Mouse (Mus musculus): ENCODE data around the gene Spaca7. TPM values are rescaled to one million over a fixed set of nuclear protein-coding genes. Genes with fewer than 3 reads are reported as not detected.
A peak's percentile ranks its signal among the peaks of the same experiment; 100 is the strongest.
"Not testable (repeated sequence)": the region's sequence is repeated elsewhere in the genome, so short reads cannot be mapped to it uniquely, and the experiment has no call there.

Gene Spaca7
- polyA plus RNA-seq, 1 experiment from 2014 or later = not detected

- ATAC-seq (peak; percentile 48), DNase-seq (ENCODE audit: low spot score) (peak; percentile 46)
- not testable (repeated sequence) for H3K9ac ChIP-seq (ENCODE audit: low read length); H3K4me1 ChIP-seq (ENCODE audit: control insufficient read depth, insufficient read depth, low read length); H3K27ac ChIP-seq (ENCODE audit: low read depth, low read length); H3K9me3 ChIP-seq (replicated peaks; ENCODE audit: control insufficient read depth, low read length); H3K4me3 ChIP-seq (ENCODE audit: low read depth, low read length); H3K36me3 ChIP-seq (ENCODE audit: control insufficient read depth, insufficient read depth, low read length); H3K4me2 ChIP-seq (ENCODE audit: low read length); H3K27me3 ChIP-seq (replicated peaks; ENCODE audit: control insufficient read depth, insufficient read depth, low read length)
- 53% methylated on average over 19 of the region's 19 CpGs for WGBS
These were observed 6.6 kb downstream of the Spaca7 start for GRCm38 (mm10) chr8:12579339-12579999.

GRCm38 (mm10) chr8:12583785-12584184 is 11.0 kb downstream of the Spaca7 start:
- H3K4me3 ChIP-seq (ENCODE audit: low read depth, low read length) = no peak overlapping the region
- no peak for DNase-seq (ENCODE audit: low spot score)
- no peak overlapping the region for H3K27ac ChIP-seq (ENCODE audit: low read depth, low read length)
- no peak overlapping the region for H3K4me2 ChIP-seq (ENCODE audit: low read length)
- H3K9ac ChIP-seq (ENCODE audit: low read length) = no peak overlapping the region
- H3K9me3 ChIP-seq (replicated peaks; ENCODE audit: control insufficient read depth, low read length) = no peaks in the 10 kb centered on the region
- H3K27me3 ChIP-seq (replicated peaks; ENCODE audit: control insufficient read depth, insufficient read depth, low read length) = no peaks in the 10 kb centered on the region
- no peak for ATAC-seq
- peaks cover 4% of the 10 kb centered on the region; the same call in 1 of the 2 replicates for H3K4me1 ChIP-seq (ENCODE audit: control insufficient read depth, insufficient read depth, low read length)
- WGBS = 92% methylated on average over 5 of the region's 5 CpGs
- no peaks in the 10 kb centered on the region for H3K36me3 ChIP-seq (ENCODE audit: control insufficient read depth, insufficient read depth, low read length)

- no peak overlapping the region for H3K9ac ChIP-seq (ENCODE audit: low read length)
- no peaks in the 10 kb centered on the region for H3K27me3 ChIP-seq (replicated peaks; ENCODE audit: control insufficient read depth, insufficient read depth, low read length)
- H3K27ac ChIP-seq (ENCODE audit: low read depth, low read length) = no peak overlapping the region
- 27% methylated on average over 6 of the region's 6 CpGs for WGBS
- no peak overlapping the region for H3K4me3 ChIP-seq (ENCODE audit: low read depth, low read length)
- H3K9me3 ChIP-seq (replicated peaks; ENCODE audit: control insufficient read depth, low read length) = no peaks in the 10 kb centered on the region
- no peaks in the 10 kb centered on the region for H3K36me3 ChIP-seq (ENCODE audit: control insufficient read depth, insufficient read depth, low read length)
- H3K4me1 ChIP-seq (ENCODE audit: control insufficient read depth, insufficient read depth, low read length) = no peaks in the 10 kb centered on the region
- H3K4me2 ChIP-seq (ENCODE audit: low read length) = no peak overlapping the region
- DNase-seq (ENCODE audit: low spot score) (peak; percentile 82), ATAC-seq (peak; percentile 78)
These were observed 34.4 kb downstream of the Spaca7 start for GRCm38 (mm10) chr8:12607223-12607622.

- no peaks in the 10 kb centered on the region for H3K27me3 ChIP-seq (replicated peaks; ENCODE audit: control insufficient read depth, insufficient read depth, low read length)
- no peaks in the 10 kb centered on the region for H3K9me3 ChIP-seq (replicated peaks; ENCODE audit: control insufficient read depth, low read length)
- no peak overlapping the region for H3K4me2 ChIP-seq (ENCODE audit: low read length)
- H3K27ac ChIP-seq (ENCODE audit: low read depth, low read length) = no peak overlapping the region
- no peaks in the 10 kb centered on the region for H3K36me3 ChIP-seq (ENCODE audit: control insufficient read depth, insufficient read depth, low read length)
- DNase-seq (ENCODE audit: low spot score) (no peak), ATAC-seq (no peak)
- H3K4me1 ChIP-seq (ENCODE audit: control insufficient read depth, insufficient read depth, low read length) = 0 out of 2 replicates have a peak, but pooled peaks cover 3% of the 10 kb centered on the region
- WGBS = 81% methylated on average over 10 of the region's 10 CpGs
- no peak overlapping the region for H3K4me3 ChIP-seq (ENCODE audit: low read depth, low read length)
- no peak overlapping the region for H3K9ac ChIP-seq (ENCODE audit: low read length)
These were observed 36.0 kb downstream of the Spaca7 start for GRCm38 (mm10) chr8:12608810-12609209.

- Histone ChIP-seq H3K4me2 (ENCODE audit: low read length) (no peak overlapping the region), H3K4me1 (ENCODE audit: control insufficient read depth, insufficient read depth, low read length) (0 out of 2 replicates have a peak, but pooled peaks cover 3% of the 10 kb centered on the region), H3K27me3 (replicated peaks; ENCODE audit: control insufficient read depth, insufficient read depth, low read length) (no peaks in the 10 kb centered on the region), H3K9ac (ENCODE audit: low read length) (no peak overlapping the region), H3K27ac (ENCODE audit: low read depth, low read length) (no peak overlapping the region), H3K9me3 (replicated peaks; ENCODE audit: control insufficient read depth, low read length) (no peaks in the 10 kb centered on the region), H3K36me3 (ENCODE audit: control insufficient read depth, insufficient read depth, low read length) (peaks cover 6% of the 10 kb centered on the region), H3K4me3 (ENCODE audit: low read depth, low read length) (no peak overlapping the region)
- 68% methylated on average over 12 of the region's 12 CpGs for WGBS
- no peak for DNase-seq (ENCODE audit: low spot score)
- no peak for ATAC-seq
These were observed 37.1 kb downstream of the Spaca7 start for GRCm38 (mm10) chr8:12609752-12610449.

GRCm38 (mm10) chr8:12613201-12613600 is 40.4 kb downstream of the Spaca7 start:
- H3K27ac ChIP-seq (ENCODE audit: low read depth, low read length) = no peak overlapping the region
- peak; percentile 52; the same call in 1 of the 2 replicates for ATAC-seq
- 52% methylated on average over 7 of the region's 7 CpGs for WGBS
- 0 out of 2 replicates have a peak, but pooled peaks cover 3% of the 10 kb centered on the region for H3K4me1 ChIP-seq (ENCODE audit: control insufficient read depth, insufficient read depth, low read length)
- H3K4me3 ChIP-seq (ENCODE audit: low read depth, low read length) = no peak overlapping the region
- H3K9ac ChIP-seq (ENCODE audit: low read length) = no peak overlapping the region
- H3K27me3 ChIP-seq (replicated peaks; ENCODE audit: control insufficient read depth, insufficient read depth, low read length) = no peaks in the 10 kb centered on the region
- no peak overlapping the region for H3K4me2 ChIP-seq (ENCODE audit: low read length)
- DNase-seq (ENCODE audit: low spot score) = peak; percentile 61
- H3K9me3 ChIP-seq (replicated peaks; ENCODE audit: control insufficient read depth, low read length) = no peaks in the 10 kb centered on the region
- H3K36me3 ChIP-seq (ENCODE audit: control insufficient read depth, insufficient read depth, low read length) = peaks cover 20% of the 10 kb centered on the region

GRCm38 (mm10) chr8:12617369-12617768 is 44.5 kb downstream of the Spaca7 start:
- 86% methylated on average over 3 of the region's 3 CpGs for whole genome bisulfite sequencing
- H3K27ac ChIP-seq (ENCODE audit: low read depth, low read length); DNase-seq (ENCODE audit: low spot score): not testable (repeated sequence)

GRCm38 (mm10) chr8:12621550-12622222 is 48.9 kb downstream of the Spaca7 start:
- DNase-seq (ENCODE audit: low spot score) (no peak), ATAC-seq (no peak)
- H3K9ac ChIP-seq (ENCODE audit: low read length) = no peak overlapping the region
- H3K27ac ChIP-seq (ENCODE audit: low read depth, low read length) = no peak overlapping the region
- no peaks in the 10 kb centered on the region for H3K9me3 ChIP-seq (replicated peaks; ENCODE audit: control insufficient read depth, low read length)
- 93% methylated on average over 18 of the region's 18 CpGs for WGBS
- H3K36me3 ChIP-seq (ENCODE audit: control insufficient read depth, insufficient read depth, low read length) = peaks cover 49% of the 10 kb centered on the region
- no peak overlapping the region for H3K4me3 ChIP-seq (ENCODE audit: low read depth, low read length)
- H3K4me2 ChIP-seq (ENCODE audit: low read length) = no peak overlapping the region
- no peaks in the 10 kb centered on the region for H3K27me3 ChIP-seq (replicated peaks; ENCODE audit: control insufficient read depth, insufficient read depth, low read length)
- H3K4me1 ChIP-seq (ENCODE audit: control insufficient read depth, insufficient read depth, low read length) = no peaks in the 10 kb centered on the region

More at GRCm38 (mm10) chr8:12617369-12617768, 44.5 kb downstream of the Spaca7 start:
- not testable (repeated sequence) for H3K9me3 ChIP-seq (replicated peaks; ENCODE audit: control insufficient read depth, low read length); H3K27me3 ChIP-seq (replicated peaks; ENCODE audit: control insufficient read depth, insufficient read depth, low read length); H3K4me2 ChIP-seq (ENCODE audit: low read length); H3K4me3 ChIP-seq (ENCODE audit: low read depth, low read length); H3K4me1 ChIP-seq (ENCODE audit: control insufficient read depth, insufficient read depth, low read length); H3K9ac ChIP-seq (ENCODE audit: low read length); ATAC-seq
- H3K36me3 ChIP-seq (ENCODE audit: control insufficient read depth, insufficient read depth, low read length) = peaks cover 52% of the 10 kb centered on the region
